In genomic region chr10:86295454-86296098, GRCm38 (mm10) we compare ENCODE assay signal across 9 mouse cellular contexts. TPM values are rescaled to one million over a fixed set of nuclear protein-coding genes. Genes with fewer than 3 reads are reported as not detected.
DNase-seq lines count a peak whose midpoint lies in the region; ATAC-seq and TF ChIP-seq lines count a peak whose summit lies in the region.
"Had no signal": no experiment of that assay in that cellular context is flagged by ENCODE, and none has a peak within 500 bp of the region (broad histone marks: within the 10 kb centered on the region; RNA-seq: fewer than 3 reads in every experiment).

No protein-coding gene starts in this region.

- H3K27ac ChIP-seq in lung, embryonic 14.5 days (ENCODE audit: low read depth): no peak overlapping the region
- no peak overlapping the region for H3K27ac ChIP-seq in lung, postnatal 0 days (ENCODE audit: low read length)
- no peak overlapping the region for H3K27ac ChIP-seq in forebrain, embryonic 16.5 days (ENCODE audit: low read length)
- no peak overlapping the region for H3K27ac ChIP-seq in liver, embryonic 13.5 days
- no peak overlapping the region for H3K27ac ChIP-seq in stomach, embryonic 16.5 days (ENCODE audit: low read length)

- TF ChIP-seq CTCF in lung, embryonic 14.5 days (IDR thresholded peaks at IDR 0.05; ENCODE audit: low read depth): no peak
- TF ChIP-seq CTCF in lung, postnatal 0 days (IDR thresholded peaks at IDR 0.05): no peak

- H3K9me3 ChIP-seq in lung, embryonic 14.5 days (ENCODE audit: low read depth, low read length): no peaks in the 10 kb centered on the region
- H3K9me3 ChIP-seq in lung, postnatal 0 days (ENCODE audit: low read length): no peaks in the 10 kb centered on the region
- no peaks in the 10 kb centered on the region for H3K9me3 ChIP-seq in forebrain, embryonic 16.5 days (ENCODE audit: control insufficient read depth, low read length)
- H3K9me3 ChIP-seq in liver, embryonic 13.5 days (replicated peaks): no peaks in the 10 kb centered on the region
- H3K9me3 ChIP-seq in stomach, embryonic 16.5 days (replicated peaks; ENCODE audit: control insufficient read depth, low read length): no peaks in the 10 kb centered on the region

- H3K9ac ChIP-seq in lung, embryonic 14.5 days: peak overlapping the region; percentile 20
- H3K9ac ChIP-seq in lung, postnatal 0 days (replicated peaks; ENCODE audit: low read depth): no peak overlapping the region
- H3K9ac ChIP-seq in forebrain, embryonic 16.5 days (replicated peaks; ENCODE audit: low read depth, low read length): peak overlapping the region; percentile 41; the same call in 1 of the 2 replicates
- no peak overlapping the region for H3K9ac ChIP-seq in liver, embryonic 13.5 days
- H3K9ac ChIP-seq in stomach, embryonic 16.5 days (ENCODE audit: low read length): peak overlapping the region; percentile 32

- TF ChIP-seq EP300 in lung, postnatal 0 days (IDR thresholded peaks at IDR 0.05): no peak

- no peaks in the 10 kb centered on the region for H3K27me3 ChIP-seq in lung, embryonic 14.5 days (ENCODE audit: insufficient read depth, low read length)
- no peaks in the 10 kb centered on the region for H3K27me3 ChIP-seq in lung, postnatal 0 days (replicated peaks; ENCODE audit: insufficient read depth, low read length)
- 0 out of 2 replicates have a peak, but pooled peaks cover 3% of the 10 kb centered on the region for H3K27me3 ChIP-seq in forebrain, embryonic 16.5 days (replicated peaks; ENCODE audit: control insufficient read depth, insufficient read depth, low read length)
- peaks cover 53% of the 10 kb centered on the region for H3K27me3 ChIP-seq in liver, embryonic 13.5 days
- 0 out of 2 replicates have a peak, but pooled peaks cover 5% of the 10 kb centered on the region for H3K27me3 ChIP-seq in stomach, embryonic 16.5 days (ENCODE audit: control insufficient read depth, insufficient read depth, low read length)
- H3K27me3 ChIP-seq: Patski had no signal

- peak overlapping the region; percentile 55 for H3K4me2 ChIP-seq in lung, embryonic 14.5 days
- no peak overlapping the region; the same call in 1 of the 2 replicates for H3K4me2 ChIP-seq in lung, postnatal 0 days (replicated peaks; ENCODE audit: low read depth, low read length)
- peak overlapping the region; percentile 44 for H3K4me2 ChIP-seq in forebrain, embryonic 16.5 days (ENCODE audit: low read length)
- peak overlapping the region; percentile 51 for H3K4me2 ChIP-seq in liver, embryonic 13.5 days
- H3K4me2 ChIP-seq in stomach, embryonic 16.5 days (ENCODE audit: low read depth, low read length): peak overlapping the region; percentile 36

- WGBS in lung, embryonic 14.5 days: 30% methylated on average over 13 of the region's 13 CpGs
- WGBS in lung, postnatal 0 days: 49% methylated on average over 13 of the region's 13 CpGs
- WGBS in forebrain, embryonic 16.5 days: 22% methylated on average over 13 of the region's 13 CpGs
- 12% methylated on average over 13 of the region's 13 CpGs for WGBS in liver, embryonic 13.5 days (ENCODE audit: insufficient replicate concordance)
- 41% methylated on average over 13 of the region's 13 CpGs for WGBS in stomach, embryonic 16.5 days

- DNase-seq in lung, embryonic 14.5 days: no peak
- DNase-seq in lung, postnatal 0 days (ENCODE audit: low spot score): no peak
- no peak for DNase-seq in liver, embryonic 13.5 days
- no peak for DNase-seq in testis, postnatal 10 days (ENCODE audit: low spot score)
- no peak for DNase-seq in lung, postnatal 25 days (ENCODE audit: low spot score)
- no peak for DNase-seq in spleen, postnatal 4 days (ENCODE audit: low spot score in 2 of 2)

- peak overlapping the region; percentile 11; the same call in 1 of the 2 replicates for H3K4me3 ChIP-seq in lung, embryonic 14.5 days (ENCODE audit: low read depth, low read length)
- no peak overlapping the region for H3K4me3 ChIP-seq in lung, postnatal 0 days (ENCODE audit: low read depth, low read length)
- no peak overlapping the region for H3K4me3 ChIP-seq in forebrain, embryonic 16.5 days (replicated peaks; ENCODE audit: low read length)
- no peak overlapping the region for H3K4me3 ChIP-seq in liver, embryonic 13.5 days (replicated peaks)
- H3K4me3 ChIP-seq in stomach, embryonic 16.5 days (replicated peaks; ENCODE audit: low read length): 0 out of 2 replicates have a peak overlapping the region, but pooled peaks have one; percentile 12

- no peaks in the 10 kb centered on the region for H3K36me3 ChIP-seq in lung, embryonic 14.5 days (ENCODE audit: insufficient read depth)
- no peaks in the 10 kb centered on the region for H3K36me3 ChIP-seq in lung, postnatal 0 days (ENCODE audit: insufficient read depth, low read length)
- H3K36me3 ChIP-seq in forebrain, embryonic 16.5 days (ENCODE audit: control insufficient read depth, insufficient read depth): no peaks in the 10 kb centered on the region
- H3K36me3 ChIP-seq in liver, embryonic 13.5 days: no peaks in the 10 kb centered on the region
- H3K36me3 ChIP-seq in stomach, embryonic 16.5 days (ENCODE audit: control insufficient read depth, insufficient read depth, low read length): no peaks in the 10 kb centered on the region

- H3K4me1 ChIP-seq in lung, embryonic 14.5 days (ENCODE audit: insufficient read depth): peaks cover 4% of the 10 kb centered on the region; the same call in 1 of the 2 replicates
- H3K4me1 ChIP-seq in lung, postnatal 0 days (ENCODE audit: insufficient read depth, low read depth, low read length): peaks cover 3% of the 10 kb centered on the region; the same call in 1 of the 2 replicates
- peaks cover 13% of the 10 kb centered on the region for H3K4me1 ChIP-seq in forebrain, embryonic 16.5 days (replicated peaks; ENCODE audit: control insufficient read depth, insufficient read depth, low read length)
- H3K4me1 ChIP-seq in liver, embryonic 13.5 days (replicated peaks): peaks cover 7% of the 10 kb centered on the region
- 0 out of 2 replicates have a peak, but pooled peaks cover 5% of the 10 kb centered on the region for H3K4me1 ChIP-seq in stomach, embryonic 16.5 days (ENCODE audit: control insufficient read depth, insufficient read depth, low read length)

- ATAC-seq in lung, embryonic 14.5 days (ENCODE audit: insufficient read depth): no peak
- no peak for ATAC-seq in lung, postnatal 0 days
- no peak for ATAC-seq in forebrain, embryonic 16.5 days
- no peak for ATAC-seq in liver, embryonic 13.5 days (ENCODE audit: low read depth)
- ATAC-seq in stomach, embryonic 16.5 days (ENCODE audit: insufficient read depth, low FRiP score): no peak

RNA-seq across cellular contexts. Expression of gene Timp3, which starts 4.6 kb away (rescaled TPM):
- polyA plus RNA-seq in lung, embryonic 14.5 days (2014; fragmentation: Nextera tagmentation; extraction: Ambion mirVana): 42.6 and 44.1 TPM in 2 replicates
- polyA plus RNA-seq in lung, postnatal 0 days (2015; fragmentation: Nextera tagmentation; extraction: Ambion mirVana): 207 and 208 TPM in 2 replicates
- 21.4 and 23.5 TPM in 2 replicates for polyA plus RNA-seq in forebrain, embryonic 16.5 days (2015; fragmentation: Nextera tagmentation; extraction: Ambion mirVana)
- 8.4 and 10.0 TPM in 2 replicates for polyA plus RNA-seq in liver, embryonic 13.5 days (2015; fragmentation: Nextera tagmentation; extraction: Ambion mirVana)
- 76.1 and 80.6 TPM in 2 replicates for polyA plus RNA-seq in stomach, embryonic 16.5 days (2015; fragmentation: Nextera tagmentation; extraction: Ambion mirVana)

Comparison
In these comparisons a context has a peak if more than half of its experiments do, and no peak if none do; other contexts are left out.
1. H3K4me3 ChIP-seq: peak in lung, embryonic 14.5 days (single experiment) and stomach, embryonic 16.5 days (single experiment); none in lung, postnatal 0 days (single experiment), forebrain, embryonic 16.5 days (single experiment) and liver, embryonic 13.5 days (single experiment).
2. H3K9ac ChIP-seq: peak in lung, embryonic 14.5 days (single experiment), forebrain, embryonic 16.5 days (single experiment) and stomach, embryonic 16.5 days (single experiment); none in lung, postnatal 0 days (single experiment) and liver, embryonic 13.5 days (single experiment).